Mouse (Mus musculus): ENCODE data around the gene Zfpm1.

The Zfpm1 gene

DNA sequence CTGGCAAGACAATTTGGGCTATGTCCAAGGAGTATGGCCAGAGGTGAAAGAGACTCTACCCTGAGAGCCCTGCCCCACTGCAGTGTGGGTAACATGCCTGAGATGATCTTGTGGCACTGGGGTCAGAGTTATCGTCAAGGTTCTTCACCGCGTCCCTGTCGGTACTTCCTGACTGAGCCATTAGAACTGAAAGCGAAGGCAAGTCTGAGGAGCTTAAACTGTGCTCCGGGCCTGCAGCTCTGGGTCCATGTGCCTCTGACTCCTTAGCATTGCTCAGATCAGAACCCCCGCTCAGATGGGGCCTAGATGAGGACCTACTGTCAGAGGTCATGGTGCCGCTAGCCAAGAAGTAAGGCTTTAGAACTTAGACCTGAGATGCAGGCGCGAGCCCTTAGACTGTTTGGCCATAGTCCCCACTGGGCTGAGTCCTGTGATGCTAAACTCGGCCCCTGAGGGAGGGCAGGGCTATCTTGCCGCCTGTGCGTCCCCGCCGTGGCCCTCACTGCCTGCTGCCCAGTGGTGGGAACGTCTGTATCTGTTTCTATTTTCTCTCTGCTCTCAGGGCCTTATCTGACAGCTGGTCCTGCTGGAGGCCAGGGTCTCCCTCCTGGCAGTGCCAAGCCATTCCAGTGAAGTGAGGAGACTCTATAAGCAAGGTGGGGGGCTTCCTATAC is 17.8 kb downstream of the Zfpm1 start:
- no peak for DNase-seq (ENCODE audit: low spot score in 2 of 2)

DNA sequence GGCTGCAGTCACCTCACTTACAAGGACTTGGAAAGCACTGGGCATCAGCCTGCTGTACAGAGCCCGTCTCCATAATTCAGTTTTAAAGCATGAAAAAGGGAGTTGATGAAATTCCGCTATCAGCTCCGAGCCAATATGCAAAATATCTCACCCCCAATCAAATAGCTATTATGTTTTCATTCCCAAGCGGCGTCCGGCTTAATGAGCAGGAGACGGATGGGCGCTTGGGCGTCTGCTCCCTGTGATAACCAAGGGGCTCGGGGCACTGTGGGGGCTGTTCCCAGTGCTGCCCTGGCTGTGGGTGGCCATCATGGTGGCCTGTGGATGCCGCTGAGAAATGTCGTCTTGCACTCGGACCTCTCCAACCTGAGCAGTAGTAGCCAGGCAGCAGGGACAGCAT is 19.1 kb downstream of the Zfpm1 start:
- DNase-seq (ENCODE audit: low spot score in 2 of 2), result no peak

DNA sequence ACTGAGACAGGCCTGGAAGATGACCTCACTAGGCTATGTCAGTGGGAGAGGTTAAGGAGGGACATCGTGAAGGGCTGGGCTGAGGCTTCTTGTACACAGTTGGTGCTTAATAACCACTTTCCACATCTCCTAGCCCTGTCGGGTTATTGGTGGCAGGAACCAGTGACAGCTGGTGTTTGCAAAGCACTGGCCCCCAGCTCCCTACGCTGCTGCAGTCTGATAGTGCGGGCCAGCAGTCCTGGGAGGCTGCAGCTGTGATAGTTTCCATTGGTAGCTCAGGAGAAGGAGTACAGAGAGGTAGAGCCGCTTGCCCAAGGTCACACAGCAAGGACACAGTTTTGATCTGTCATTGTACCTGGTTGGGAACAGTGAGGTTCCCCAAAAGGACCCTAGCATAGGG is 19.9 kb downstream of the Zfpm1 start:
- DNase-seq (ENCODE audit: low spot score in 2 of 2), result no peak

DNA sequence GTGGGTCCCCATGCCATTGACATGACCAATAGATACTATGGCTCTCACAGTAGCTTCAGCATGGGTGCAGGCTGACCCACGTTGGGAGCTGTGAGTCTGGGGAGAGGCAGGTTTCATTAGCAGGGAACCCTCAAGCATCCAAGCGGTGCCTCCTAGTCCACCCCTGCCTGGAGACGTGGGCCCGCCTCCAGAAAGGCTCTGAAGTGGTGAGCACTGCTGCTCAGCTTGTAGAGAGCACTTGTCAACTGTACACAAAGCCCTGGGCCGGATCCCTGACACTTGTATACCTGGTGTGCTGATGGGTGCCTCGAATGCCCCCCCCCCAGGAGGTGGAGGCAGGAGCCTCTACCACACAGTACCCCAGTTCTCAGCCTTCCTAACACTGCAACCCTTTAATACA is 21.5 kb downstream of the Zfpm1 start:
- DNase-seq (ENCODE audit: low spot score in 2 of 2), result no peak

DNA sequence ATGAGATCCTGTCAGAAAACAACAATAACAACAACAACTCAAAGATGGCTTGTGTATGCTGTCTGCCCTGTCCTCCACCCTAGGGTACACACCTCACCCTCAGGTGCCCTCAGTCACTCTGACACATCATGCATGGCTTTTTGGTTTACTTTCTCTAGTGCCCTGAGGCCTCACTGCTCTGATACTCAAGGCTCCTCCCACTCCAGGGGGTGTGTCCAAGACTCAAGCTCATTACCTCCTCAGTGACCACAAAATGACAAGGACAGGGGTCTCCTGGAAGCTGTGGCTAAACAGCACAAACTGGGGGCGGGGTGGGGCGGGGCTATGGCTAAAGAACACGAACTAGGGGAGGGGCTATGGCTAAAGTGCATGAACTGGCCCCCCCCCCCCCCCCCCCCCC is 22.1 kb downstream of the Zfpm1 start:
- no peak for DNase-seq (ENCODE audit: low spot score in 2 of 2)

DNA sequence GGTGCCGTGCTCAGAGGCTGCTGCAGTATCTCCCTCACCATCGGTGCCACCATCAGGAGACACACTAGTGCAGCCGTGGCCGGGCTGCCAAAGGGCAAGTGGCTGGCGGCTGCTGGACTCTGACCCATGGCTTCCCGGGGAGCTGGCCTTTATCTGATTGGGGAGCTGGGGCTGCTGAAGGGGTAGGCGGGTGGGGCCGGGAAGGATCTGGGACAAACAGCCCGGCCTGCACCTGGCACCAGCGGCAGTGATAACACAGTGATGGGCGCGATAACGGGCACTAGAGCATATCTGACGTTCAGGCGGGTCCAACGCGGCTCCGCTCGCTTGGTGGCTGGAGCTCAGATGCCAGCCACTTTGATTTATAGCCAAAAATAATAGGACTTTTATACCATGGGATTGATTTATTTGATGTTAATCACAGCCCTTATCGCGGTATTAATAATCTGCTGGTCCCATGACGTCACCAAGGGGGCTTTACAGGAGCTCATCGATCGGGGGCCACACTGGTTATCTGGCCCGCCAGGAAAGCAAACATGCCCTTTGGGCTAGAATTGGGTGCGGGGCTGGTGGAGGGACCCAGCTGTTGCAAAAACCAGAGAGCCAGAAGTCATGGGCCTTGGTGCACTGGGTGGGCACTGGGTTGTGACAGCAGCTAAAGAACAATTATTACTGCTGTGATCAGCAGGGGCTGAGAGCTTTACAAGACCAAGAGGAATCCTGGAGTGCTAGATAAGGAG is 24.9 kb downstream of the Zfpm1 start:
- DNase-seq (ENCODE audit: low spot score in 2 of 2), result no peak

DNA sequence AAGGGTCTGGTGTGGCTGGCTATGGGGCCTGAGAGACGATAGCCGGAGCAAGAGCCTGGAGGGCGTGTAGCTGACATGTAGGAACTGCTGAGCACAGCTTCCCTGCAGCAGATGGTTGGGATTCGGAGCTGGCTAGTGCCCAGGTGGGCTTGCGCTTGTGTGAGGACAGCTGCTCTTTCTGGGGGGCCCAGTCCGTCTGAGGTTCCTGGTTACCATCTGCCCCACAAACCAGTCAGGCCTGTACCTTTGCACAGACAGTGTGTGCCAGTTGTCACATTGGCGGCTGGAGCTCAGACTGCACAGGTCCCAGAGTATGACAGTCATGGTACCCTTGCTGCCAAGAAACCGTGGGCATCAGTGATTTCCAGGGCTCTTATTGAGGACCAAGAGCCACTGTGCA is 25.9 kb downstream of the Zfpm1 start:
- no peak for DNase-seq (ENCODE audit: low spot score in 2 of 2)

DNA sequence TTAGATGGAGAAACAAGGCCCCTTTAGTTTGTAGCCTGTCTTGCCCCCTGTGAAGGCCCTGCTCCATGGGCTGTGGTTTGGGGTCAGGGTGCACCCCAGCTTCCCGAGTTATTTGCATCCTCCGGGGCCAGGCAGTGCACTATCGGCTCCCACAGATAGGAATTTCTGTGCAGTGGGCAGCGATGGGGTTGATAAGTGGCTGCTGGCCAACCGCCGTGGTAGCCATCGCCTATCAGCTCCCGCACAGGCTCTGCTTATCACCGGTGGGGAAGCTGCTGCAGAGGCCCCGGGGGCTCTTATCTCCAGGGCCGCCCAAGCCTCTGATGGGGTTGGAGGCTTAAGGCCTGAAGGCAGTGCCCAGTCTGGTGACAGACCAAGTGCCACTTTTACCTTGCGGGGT is 27.3 kb downstream of the Zfpm1 start:
- no peak for DNase-seq (ENCODE audit: low spot score in 2 of 2)

DNA sequence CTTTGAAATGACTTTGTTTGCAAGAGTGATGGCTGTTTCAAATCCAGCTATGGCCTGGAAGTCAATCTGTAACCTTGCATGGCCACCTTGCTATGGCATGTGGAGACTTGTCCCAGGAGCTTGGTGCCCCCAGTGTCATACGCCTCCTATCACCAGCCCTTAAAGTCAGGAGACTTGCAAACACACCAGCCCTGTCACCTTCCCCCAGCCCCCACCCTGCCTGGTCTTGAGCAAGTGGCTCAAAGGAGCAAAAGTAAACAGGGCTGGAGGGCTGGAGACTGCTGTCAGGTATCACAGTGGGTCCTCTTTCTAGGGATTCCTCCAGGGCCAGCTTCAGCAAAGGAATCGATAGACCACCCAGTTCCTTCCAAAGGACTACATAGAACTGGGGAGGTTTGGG is 29.2 kb downstream of the Zfpm1 start:
- DNase-seq (ENCODE audit: low spot score in 2 of 2), result no peak

DNA sequence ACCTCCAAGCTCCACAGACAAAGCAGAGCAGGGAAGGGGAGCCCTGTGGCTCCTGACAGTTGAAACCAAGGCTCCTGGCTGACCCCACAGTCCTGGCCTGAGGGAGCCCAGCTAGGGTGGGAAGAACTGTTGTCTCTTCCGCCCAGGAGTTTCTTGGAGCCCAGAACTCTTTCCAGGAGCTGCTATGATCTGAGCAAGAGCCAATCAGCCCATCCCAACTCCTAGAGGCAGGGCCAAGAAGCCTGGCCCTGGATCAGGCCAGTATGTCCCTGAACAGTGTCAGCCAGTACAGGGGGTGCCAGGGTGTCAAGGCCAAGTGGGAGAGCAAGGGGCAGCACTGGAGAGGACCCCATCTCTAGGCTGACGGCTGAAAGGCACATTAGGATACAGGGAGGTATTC is 30.6 kb downstream of the Zfpm1 start:
- DNase-seq (ENCODE audit: low spot score in 2 of 2), result no peak

DNA sequence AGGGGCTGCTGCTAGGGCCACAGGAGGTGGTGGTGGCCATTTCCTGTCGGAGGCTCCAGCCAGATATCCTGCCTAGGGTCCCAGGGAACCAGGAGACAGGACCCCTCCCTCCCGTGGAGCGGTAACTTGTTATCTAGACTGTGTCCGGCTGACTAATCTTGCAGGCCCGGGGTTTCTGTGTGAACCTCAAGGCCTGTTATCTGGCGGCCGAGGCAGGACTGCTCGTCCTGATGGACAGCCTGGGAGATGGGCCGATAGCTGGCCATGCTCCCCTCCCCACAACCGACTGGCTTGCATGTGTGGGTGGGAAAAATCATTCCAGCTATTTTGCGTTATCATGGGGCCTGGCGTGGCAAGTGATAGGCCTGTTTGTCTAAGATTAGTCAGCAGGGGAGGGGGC is 31.4 kb downstream of the Zfpm1 start:
- DNase-seq (ENCODE audit: low spot score in 2 of 2), result no peak

DNA sequence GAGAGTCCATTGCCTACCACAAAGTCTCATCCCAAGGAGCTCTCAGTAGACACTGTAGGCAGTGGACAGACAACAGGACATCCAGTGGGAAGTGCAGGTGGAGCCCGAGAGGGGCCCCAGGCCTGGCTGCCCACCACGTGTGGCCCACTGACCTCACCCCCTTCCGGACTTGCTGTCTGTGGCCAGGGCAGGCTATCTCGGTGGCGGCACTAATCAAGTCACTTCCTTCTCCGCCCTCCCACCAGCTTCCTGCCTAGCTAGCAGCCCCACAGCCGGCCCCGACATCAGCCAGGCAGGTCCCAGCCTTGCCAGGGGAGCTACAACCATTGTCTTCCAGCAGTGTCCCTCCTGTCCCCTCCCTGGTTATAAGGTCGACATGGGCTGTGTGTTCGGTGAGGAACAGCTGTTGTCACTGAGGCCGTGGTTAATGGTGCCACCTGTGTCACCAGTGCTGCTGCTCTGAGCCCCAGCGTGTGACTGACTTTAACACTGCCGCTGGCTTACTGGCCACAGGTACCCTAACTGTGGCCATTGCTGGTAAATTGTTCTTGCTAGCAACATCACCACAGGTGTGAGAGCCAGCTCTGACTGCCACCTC is 33.1 kb downstream of the Zfpm1 start:
- DNase-seq (ENCODE audit: low spot score in 2 of 2), result no peak

DNA sequence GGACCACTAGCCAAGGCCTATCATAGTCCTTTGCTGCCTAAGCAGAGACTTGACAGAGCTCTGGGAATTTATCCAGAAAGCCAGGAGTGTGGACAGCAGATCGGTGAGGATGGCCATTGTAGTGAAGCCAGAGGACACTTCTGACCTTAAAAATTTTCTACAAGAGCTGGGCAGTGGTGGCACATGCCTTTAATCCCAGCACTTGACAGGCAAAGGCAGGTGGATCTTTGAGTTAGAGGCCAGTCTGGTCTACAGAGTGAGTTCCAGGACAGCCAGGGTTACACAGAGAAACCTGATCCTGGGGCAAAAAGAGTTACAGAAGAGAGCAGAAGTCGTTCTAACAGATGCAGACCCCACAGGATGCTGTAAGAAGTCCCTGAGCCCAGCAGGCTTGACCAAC is 34.5 kb downstream of the Zfpm1 start:
- no peak for DNase-seq (ENCODE audit: low spot score in 2 of 2)

DNA sequence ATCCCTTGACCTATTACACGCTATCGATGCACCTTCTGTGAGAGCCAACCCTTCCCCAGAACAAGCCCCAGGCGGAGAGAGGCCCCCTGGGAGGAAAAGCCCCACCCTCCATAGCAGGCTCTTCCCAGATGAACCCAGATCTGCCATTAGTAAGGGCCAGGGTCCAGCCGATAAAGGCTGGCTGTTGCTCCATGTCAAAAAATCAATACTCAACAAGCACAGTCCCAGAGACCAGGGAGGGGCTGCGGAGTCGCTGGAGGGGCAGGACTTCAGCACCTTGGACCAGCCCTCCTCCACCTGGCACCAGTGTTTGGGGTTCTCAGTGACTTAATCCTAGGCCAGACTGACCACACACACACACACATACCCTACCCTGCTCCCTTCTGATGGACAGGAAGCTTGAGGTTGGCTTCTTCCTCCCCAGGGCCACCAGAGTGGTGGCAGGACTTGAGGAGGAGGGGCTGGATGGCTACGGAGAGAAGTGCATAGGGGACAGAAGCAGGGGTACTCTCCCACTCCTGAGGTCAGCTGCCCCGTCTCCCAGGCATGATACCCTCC is 36.1 kb downstream of the Zfpm1 start:
- DNase-seq (ENCODE audit: low spot score in 2 of 2), result no peak

DNA sequence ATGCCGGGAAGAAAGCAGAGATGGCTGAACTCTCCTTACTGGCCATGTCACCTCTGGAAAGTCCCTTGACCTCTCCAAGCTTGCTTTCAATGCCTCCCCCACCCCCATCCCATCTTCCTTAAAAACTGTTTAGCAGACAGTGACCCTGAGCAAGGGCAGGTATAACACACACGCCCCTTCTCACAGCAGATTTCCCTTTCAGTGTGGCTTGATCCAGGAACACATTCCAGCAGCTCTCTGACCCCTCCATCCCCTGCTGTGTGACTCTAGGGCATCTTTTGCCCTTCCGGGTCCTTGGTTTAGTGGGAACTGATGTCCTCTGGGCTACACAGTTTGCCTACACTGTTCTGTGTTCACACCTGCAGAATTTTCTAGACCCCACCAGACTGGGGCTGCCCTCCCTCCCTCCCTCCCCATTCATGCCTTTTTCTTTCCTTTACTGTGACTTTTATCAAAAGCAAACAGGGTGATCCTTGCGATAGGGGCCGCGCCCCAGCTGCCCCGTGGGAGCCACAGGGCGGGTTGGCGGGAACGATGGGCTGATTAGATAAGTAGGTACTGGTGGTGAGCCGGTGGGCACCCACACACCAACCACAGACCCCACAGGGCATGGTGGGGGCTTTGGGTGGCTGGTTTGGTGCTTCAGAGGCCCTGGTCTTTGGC is 37.2 kb downstream of the Zfpm1 start:
- no peak for DNase-seq (ENCODE audit: low spot score in 2 of 2)

DNA sequence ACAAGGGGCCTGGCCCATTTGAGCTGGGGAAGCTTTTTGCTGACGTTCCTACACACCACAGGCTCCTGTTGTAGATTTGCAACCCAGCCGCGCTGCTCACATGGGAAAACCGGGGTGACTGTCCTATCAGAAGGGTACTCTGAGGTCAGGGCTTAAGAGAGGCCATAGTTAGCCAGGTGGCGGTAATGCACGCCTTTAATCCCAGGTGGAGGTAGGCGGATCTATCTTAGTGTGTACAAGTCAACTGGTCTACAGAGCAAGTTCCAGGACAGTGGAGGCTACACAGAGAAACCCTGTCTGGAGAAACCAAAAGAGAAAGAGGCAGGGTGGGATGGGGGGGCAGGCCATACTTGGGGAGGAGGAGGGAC is 37.8 kb downstream of the Zfpm1 start:
- DNase-seq (ENCODE audit: low spot score in 2 of 2), result no peak

DNA sequence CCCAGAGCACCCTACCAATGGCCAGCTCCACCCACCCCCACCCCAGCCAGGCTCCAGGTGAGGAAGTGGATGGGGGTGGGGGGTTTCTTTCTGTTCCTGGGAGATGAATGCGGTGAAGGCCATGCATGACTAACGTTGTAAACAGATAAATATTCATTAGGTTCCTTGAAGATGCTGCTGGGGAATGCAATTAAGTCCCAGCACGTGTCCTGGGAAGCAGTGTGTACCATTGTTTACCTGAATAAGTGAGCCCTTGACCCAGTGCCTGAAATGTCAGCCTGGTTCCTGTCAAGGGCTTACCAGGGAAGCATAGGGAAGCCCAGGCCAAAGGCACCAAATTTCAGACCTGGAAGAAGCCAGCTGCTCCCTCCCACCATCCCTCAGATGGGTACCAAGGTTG is 38.6 kb downstream of the Zfpm1 start:
- DNase-seq (ENCODE audit: low spot score in 2 of 2), result no peak

DNA sequence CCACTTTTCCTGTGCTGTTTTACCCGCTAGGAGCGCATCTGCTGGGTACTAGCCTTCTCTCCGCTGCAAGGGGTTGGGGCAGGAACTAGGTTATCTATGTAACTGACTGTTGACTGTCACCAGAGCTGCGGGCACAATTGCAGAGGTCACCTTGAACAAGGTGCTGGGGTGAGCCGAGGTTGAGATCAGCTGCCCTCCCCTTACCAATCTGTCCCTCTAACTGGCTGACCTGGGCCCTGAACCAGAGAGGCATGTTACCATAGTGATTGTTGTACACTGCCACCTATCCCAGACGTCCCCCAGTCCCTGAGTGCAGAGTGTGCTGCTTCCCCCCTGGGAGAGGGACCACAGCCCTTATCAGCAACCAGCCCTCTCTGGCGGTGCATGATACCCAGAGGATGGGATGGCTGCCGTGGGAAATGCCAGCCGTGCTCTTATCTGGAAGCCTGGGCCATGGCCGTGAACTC is 39.5 kb downstream of the Zfpm1 start:
- DNase-seq (ENCODE audit: low spot score in 2 of 2), result no peak

DNA sequence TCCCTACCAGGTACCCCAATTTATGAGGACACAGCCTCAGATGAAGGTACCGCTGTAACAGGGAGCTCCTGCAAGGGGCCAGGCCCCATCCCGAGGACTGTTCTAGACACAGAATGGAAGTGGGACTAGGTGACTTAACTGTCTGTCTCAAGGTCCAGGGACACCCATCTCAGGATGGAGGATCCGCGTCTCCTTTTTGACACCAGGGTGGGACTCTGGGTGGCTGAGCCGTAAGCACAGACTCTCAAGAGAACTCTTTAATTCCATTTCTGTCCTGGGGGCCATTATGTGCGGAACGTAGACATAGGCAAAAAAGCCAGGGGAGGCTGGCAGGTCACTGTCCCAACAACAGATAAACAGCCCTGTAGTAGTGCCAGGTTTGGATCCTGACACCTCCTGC is 40.2 kb downstream of the Zfpm1 start:
- no peak for DNase-seq (ENCODE audit: low spot score in 2 of 2)

DNA sequence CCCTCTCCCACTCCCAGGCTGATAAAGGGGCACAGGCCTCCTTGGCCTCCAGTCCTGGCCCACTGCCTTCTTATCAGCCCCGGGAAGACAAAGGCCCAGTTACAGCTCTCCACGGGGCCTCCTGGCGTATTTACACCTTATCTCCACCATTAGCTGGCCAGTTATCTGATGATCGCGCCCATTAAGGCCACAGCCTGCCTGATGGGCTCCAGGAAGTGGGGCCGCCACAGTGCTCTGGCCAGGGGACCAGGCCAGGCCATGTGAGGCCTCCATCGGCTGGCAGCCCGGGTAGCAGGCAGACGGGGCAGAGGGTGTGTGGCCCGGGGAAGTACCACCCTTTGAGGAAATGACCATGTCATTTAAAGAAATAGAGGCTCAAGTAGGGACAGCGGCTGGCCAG is 40.9 kb downstream of the Zfpm1 start:
- DNase-seq (ENCODE audit: low spot score in 2 of 2), result no peak

DNA sequence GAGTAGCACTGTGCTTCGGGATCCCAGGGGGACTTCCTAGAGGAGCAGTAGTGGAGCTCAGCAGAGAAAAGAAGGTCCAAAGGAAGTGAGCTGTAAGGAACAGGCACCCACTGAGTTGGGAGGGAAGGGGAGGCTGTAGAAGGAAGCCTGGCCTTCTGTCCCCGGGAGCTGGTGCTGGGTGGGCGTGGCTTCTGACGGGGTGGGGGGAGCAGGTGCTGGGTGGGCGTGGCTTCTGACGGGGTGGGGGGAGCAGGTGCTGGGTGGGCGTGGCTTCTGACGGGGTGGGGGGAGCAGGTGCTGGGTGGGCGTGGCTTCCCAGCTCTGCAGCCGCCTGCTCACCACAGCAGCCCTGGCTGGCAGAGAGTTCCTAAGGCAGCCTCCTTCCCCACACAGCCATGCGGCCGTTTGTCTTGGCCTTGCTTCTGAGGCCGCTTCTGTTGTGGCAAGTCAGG is 42.0 kb downstream of the Zfpm1 start:
- peak; percentile 24 to 50 for DNase-seq (ENCODE audit: low spot score in 2 of 2)

DNA sequence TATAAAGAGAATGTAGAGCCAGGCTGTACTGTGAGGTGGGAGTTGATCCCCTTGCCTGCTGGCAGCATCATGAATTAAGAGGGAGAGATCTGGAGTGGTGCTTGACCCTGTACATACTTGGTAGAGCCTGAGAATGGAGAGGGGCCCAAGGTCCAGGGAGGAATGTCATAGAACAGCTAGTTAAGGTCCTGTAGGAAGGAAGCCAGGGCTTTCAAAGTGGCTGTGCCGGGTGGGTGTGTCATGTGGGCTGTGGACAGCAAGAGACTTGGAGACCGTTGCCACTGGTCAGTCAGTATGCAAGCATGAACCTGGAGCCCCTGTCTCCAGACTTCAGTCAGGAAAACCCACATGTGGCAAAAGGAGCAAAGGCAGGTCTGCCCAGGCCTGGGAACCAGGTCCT is 43.3 kb downstream of the Zfpm1 start:
- no peak for DNase-seq (ENCODE audit: low spot score in 2 of 2)
